Mouse (Mus musculus) midbrain, embryonic 12.5 days (tissue): ENCODE measurements around the gene Hdac9. TPM values are rescaled to one million over a fixed set of nuclear protein-coding genes. Genes with fewer than 3 reads are reported as not detected.
A peak's percentile ranks its signal among the peaks of the same experiment; 100 is the strongest.

Experiments
- ATAC-seq: fragments of 200-750 bp; cut with Nextera tagmentation; 2 replicates; pipeline ENCODE4 v1.8.0; 2017; ENCODE audit warnings: low read depth, moderate TSS enrichment, moderate library complexity; ENCODE audit not compliant: low FRiP score
- H3K27ac ChIP-seq: fragments of 300-500 bp; sonication (generic); replicated peaks from 2 replicates; pipeline ENCODE4 v1.5.1; 2016; ENCODE audit warnings: mild to moderate bottlenecking
- H3K27me3 ChIP-seq: fragments of 300-500 bp; sonication (generic); 2 replicates; pipeline ENCODE4 v1.6.1; 2016; ENCODE audit warnings: mild to moderate bottlenecking
- H3K36me3 ChIP-seq: fragments of 300-500 bp; sonication (generic); 2 replicates; pipeline ENCODE4 v1.6.1; 2016
- H3K4me1 ChIP-seq: fragments of 300-500 bp; sonication (generic); 2 replicates; pipeline ENCODE4 v1.6.1; 2016
- H3K4me2 ChIP-seq: fragments of 300-500 bp; sonication (generic); replicated peaks from 2 replicates; pipeline ENCODE4 v1.6.1; 2016; ENCODE audit warnings: mild to moderate bottlenecking, moderate library complexity
- H3K4me3 ChIP-seq: fragments of 300-500 bp; sonication (generic); 2 replicates; pipeline ENCODE4 v1.5.1; 2016; ENCODE audit warnings: mild to moderate bottlenecking
- H3K9ac ChIP-seq: fragments of 300-500 bp; sonication (generic); replicated peaks from 2 replicates; pipeline ENCODE4 v1.6.1; 2016; ENCODE audit warnings: mild to moderate bottlenecking, moderate library complexity
- H3K9me3 ChIP-seq: fragments of 300-500 bp; sonication (generic); 2 replicates; pipeline ENCODE4 v1.6.1; 2016; ENCODE audit warnings: mild to moderate bottlenecking
- WGBS: fragments of 180-500 bp; shearing (Covaris S2); methylation state at CpG from one replicate; pipeline ENCODE4 v1.1.7; 2016; 5-methylcytosine and 5-hydroxymethylcytosine counted together
- polyA plus RNA-seq: library from polyadenylated mRNA; unstranded; fragments of >200 nt; fragmentation: Nextera tagmentation; extraction: Ambion mirVana; gene quantifications from 2 replicates; pipeline ENCODE4 v1.2.1, GENCODE M21; 2016

Hdac9 gene
- polyA plus RNA-seq, 1 experiment from 2014 or later = 14.4 TPM

DNA sequence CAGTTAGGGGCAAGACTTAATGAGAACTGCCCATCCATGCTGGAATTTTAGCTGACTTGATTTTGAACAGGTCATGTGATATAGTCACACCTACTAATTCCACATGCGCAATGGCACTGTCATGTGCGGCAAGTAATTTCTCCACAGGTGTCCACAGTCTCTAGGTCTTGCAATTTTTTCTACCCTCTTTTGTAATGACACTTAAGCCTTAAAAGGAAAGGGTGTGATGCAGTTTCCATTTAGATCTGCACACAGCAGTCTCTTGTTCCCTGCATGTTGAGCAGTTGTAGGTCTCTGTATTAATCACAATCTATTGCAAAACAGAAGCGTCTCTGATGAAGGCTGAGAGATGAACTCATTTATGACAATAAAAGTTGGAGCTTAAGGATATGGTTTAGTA, 234.2 kb downstream of the Hdac9 start:
- H3K9me3 ChIP-seq = no peaks in the 10 kb centered on the region
- no peak overlapping the region for H3K9ac ChIP-seq
- H3K27ac ChIP-seq = no peak overlapping the region
- 95% methylated on average over 3 of the region's 3 CpGs for whole genome bisulfite sequencing
- no peak overlapping the region for H3K4me2 ChIP-seq
- ATAC-seq = no peak
- no peaks in the 10 kb centered on the region; the same call in 1 of the 2 replicates for H3K4me1 ChIP-seq
- no peaks in the 10 kb centered on the region for H3K36me3 ChIP-seq
- no peak overlapping the region for H3K4me3 ChIP-seq
- no peaks in the 10 kb centered on the region for H3K27me3 ChIP-seq

DNA sequence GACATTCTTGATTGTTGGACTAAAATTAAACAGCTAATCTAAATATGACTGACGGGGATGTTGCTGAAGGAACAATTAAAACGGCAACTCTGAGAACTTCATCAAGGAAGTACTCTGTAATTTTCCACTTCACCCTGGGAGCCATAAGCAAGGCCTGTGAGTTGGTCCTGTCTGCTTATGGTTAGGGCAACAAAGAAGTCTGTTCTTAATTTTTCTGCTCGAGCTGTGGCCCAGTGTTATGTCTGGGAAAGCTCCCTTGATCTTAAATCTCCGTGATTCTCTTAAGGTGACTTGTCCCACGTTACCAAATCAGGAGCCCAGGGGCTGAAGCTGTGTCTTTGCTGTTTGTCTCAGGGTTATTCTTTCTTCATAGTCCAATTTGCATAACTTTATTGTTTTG, 236.3 kb downstream of the Hdac9 start:
- Histone ChIP-seq H3K27ac (no peak overlapping the region), H3K9me3 (no peaks in the 10 kb centered on the region), H3K9ac (no peak overlapping the region), H3K36me3 (no peaks in the 10 kb centered on the region), H3K4me3 (no peak overlapping the region), H3K4me1 (peaks cover under 1% of the 10 kb centered on the region; the same call in 1 of the 2 replicates), H3K4me2 (no peak overlapping the region), H3K27me3 (no peaks in the 10 kb centered on the region)
- no peak for ATAC-seq
- 48% methylated on average over 5 of the region's 5 CpGs for WGBS

DNA sequence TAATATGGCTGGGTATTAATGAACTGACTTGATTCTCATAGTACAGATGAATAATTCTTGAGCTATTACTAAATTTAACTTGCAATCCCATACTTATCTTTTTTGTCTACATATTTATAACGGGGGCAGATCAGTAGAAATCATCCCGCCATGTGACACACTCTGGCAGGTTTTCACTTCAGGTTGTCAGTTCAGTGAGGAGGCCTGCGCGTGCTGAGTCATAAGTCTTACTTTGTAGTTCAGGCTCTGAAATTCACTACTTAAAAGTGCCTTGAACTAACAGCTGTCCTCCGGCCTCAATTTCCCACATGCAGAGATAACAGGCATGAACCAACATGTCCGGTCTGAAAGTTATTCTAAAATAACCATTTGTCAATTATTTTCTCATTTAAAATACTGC, 239.8 kb downstream of the Hdac9 start:
- no peak for ATAC-seq
- WGBS = 85% methylated on average over 6 of the region's 6 CpGs
- Histone ChIP-seq H3K4me3 (no peak overlapping the region), H3K4me2 (no peak overlapping the region), H3K36me3 (no peaks in the 10 kb centered on the region), H3K4me1 (peaks cover 2% of the 10 kb centered on the region; the same call in 1 of the 2 replicates), H3K27ac (no peak overlapping the region), H3K9ac (no peak overlapping the region), H3K9me3 (no peaks in the 10 kb centered on the region), H3K27me3 (no peaks in the 10 kb centered on the region)

DNA sequence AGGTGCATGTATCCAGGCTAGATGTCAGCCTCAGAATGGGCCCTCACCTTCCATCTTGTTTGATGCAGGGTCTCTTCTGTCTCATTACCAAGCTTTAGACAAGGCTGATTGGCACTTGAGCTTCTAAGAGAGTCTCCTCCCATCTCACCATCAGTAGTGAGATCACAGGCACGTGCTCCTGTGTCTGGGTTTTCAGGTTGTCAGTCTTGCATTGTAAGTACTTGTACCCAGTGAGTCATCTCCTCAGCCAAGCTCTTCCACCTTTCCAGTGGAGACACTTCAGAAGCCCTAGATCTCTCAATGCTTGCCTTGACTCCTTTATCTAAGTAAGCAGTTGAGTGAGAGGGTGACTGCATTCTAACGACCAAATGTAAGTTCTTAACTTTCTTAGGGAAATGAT, 242.7 kb downstream of the Hdac9 start:
- H3K9ac ChIP-seq = no peak overlapping the region
- ATAC-seq = no peak
- H3K27ac ChIP-seq = no peak overlapping the region
- H3K27me3 ChIP-seq = no peaks in the 10 kb centered on the region
- 0 out of 2 replicates have a peak, but pooled peaks cover 2% of the 10 kb centered on the region for H3K4me1 ChIP-seq
- H3K9me3 ChIP-seq = no peaks in the 10 kb centered on the region
- H3K4me2 ChIP-seq = no peak overlapping the region
- WGBS = 68% methylated on average over 2 of the region's 2 CpGs
- no peak overlapping the region for H3K4me3 ChIP-seq
- no peaks in the 10 kb centered on the region for H3K36me3 ChIP-seq

DNA sequence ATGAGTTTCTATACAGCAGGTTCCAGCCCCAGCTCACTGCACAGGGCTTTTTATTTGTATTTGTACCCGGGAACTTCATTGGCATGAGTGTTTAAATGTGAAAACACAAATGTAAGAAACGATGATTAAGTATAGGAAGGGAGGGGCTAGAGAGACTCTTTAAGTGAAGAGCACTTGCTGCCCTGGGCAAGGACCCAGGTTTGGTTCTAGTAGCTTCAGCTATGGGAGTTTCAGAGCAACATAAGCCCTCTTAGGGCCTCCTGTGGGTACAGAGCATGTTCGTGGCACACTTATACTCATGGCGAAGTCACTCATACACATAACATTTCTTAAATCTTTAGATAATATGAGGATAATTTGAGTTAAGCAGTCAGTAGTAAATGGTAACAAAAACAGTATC, 243.4 kb downstream of the Hdac9 start:
- Histone ChIP-seq H3K4me2 (no peak overlapping the region), H3K9me3 (no peaks in the 10 kb centered on the region), H3K27ac (no peak overlapping the region), H3K27me3 (no peaks in the 10 kb centered on the region), H3K4me1 (0 out of 2 replicates have a peak, but pooled peaks cover 2% of the 10 kb centered on the region), H3K4me3 (no peak overlapping the region), H3K36me3 (no peaks in the 10 kb centered on the region), H3K9ac (no peak overlapping the region)
- WGBS = 89% methylated on average over 4 of the region's 4 CpGs
- no peak for ATAC-seq

DNA sequence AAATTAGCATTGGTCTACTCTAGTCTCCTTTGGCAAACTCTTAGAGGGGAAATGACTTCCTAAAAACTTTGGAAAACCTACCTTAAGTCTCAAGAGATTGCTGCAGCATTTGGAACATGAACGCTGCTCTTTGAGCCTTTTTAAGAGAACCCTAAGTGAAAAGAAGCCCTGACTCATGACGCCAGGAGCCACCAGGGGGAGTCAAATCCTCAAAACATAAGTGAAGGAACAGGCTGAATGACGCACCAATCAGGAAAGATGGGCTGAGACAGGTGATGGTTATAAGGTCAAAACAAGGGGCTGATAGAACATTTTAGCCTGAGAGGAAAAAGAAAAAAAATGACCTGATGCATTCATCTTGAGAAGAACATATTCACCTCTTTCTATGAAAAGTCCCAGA, 252.1 kb downstream of the Hdac9 start:
- Histone ChIP-seq H3K9ac (no peak overlapping the region), H3K36me3 (no peaks in the 10 kb centered on the region), H3K9me3 (no peaks in the 10 kb centered on the region), H3K27me3 (no peaks in the 10 kb centered on the region), H3K4me2 (no peak overlapping the region), H3K27ac (no peak overlapping the region), H3K4me3 (no peak overlapping the region), H3K4me1 (no peaks in the 10 kb centered on the region)
- 11% methylated on average over 3 of the region's 3 CpGs for WGBS
- ATAC-seq = peak; percentile 60; the same call in 1 of the 2 replicates

DNA sequence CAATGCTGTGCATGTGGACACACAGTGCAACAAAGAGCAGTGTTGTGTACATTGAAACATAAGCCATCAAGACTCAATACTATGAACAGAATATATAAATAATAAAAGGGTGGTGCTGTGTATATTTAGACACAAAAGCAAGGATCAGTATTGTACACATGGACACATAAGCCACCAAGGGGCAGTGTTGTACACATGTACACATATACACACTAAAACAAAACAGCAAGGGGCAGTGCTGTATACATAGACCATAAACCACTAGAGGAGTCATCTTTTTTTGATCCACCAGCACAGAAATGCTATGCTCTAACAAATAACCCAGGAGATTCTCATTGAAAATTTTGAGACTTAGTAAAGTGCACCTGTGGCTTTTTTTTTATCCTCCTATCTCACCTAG, 255.5 kb downstream of the Hdac9 start:
- H3K4me3 ChIP-seq = no peak overlapping the region
- no peak for ATAC-seq
- no peak overlapping the region for H3K4me2 ChIP-seq
- no peak overlapping the region for H3K27ac ChIP-seq
- H3K9me3 ChIP-seq = no peaks in the 10 kb centered on the region
- no peaks in the 10 kb centered on the region for H3K27me3 ChIP-seq
- H3K4me1 ChIP-seq = no peaks in the 10 kb centered on the region
- no peaks in the 10 kb centered on the region for H3K36me3 ChIP-seq
- H3K9ac ChIP-seq = no peak overlapping the region

DNA sequence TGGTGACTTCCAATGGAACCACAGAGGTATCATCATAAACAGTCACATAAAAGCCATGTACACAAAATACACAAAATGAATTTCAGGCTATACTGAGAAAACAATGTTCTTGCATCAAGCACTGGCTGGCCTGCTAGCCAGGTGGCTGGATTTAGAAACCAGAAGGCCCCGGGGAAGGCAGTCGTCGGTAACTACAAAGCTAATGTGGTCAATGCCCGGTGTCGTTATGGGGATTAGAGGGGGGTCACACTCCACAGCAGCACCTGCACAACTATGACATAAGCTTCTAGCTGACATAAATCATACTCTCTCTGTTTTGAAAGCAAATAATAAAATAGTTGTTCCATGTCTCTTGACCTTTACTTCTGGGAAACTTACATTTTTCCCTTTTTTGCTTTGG, 256.9 kb downstream of the Hdac9 start:
- no peak for ATAC-seq
- Histone ChIP-seq H3K4me2 (no peak overlapping the region), H3K4me3 (no peak overlapping the region), H3K27ac (no peak overlapping the region), H3K9ac (no peak overlapping the region), H3K9me3 (no peaks in the 10 kb centered on the region), H3K4me1 (no peaks in the 10 kb centered on the region), H3K27me3 (no peaks in the 10 kb centered on the region), H3K36me3 (no peaks in the 10 kb centered on the region)
- 39% methylated on average over 5 of the region's 5 CpGs for WGBS

DNA sequence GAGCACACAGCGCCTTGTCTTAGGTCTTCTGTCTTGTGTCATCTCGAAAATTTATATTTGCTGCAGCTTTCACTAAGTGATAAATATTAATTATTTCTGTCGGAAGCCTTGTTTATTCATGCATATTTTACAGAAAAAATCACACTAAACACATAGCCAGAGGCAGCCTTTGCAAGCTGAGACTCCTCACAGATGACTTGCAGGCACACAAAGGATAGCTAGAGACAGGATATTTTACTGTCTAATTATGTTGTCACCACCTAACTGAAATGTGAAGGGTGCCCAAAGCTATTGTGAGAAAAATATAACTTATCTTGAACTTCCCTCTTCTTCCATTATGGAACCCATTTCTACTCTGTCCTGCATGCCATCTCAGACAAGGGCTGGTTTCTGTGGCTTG, 258.3 kb downstream of the Hdac9 start:
- H3K9me3 ChIP-seq = no peaks in the 10 kb centered on the region
- H3K27ac ChIP-seq = no peak overlapping the region
- H3K9ac ChIP-seq = no peak overlapping the region
- H3K4me1 ChIP-seq = no peaks in the 10 kb centered on the region
- ATAC-seq = no peak
- H3K4me2 ChIP-seq = no peak overlapping the region
- WGBS = 71% methylated on average over 3 of the region's 3 CpGs
- no peaks in the 10 kb centered on the region for H3K36me3 ChIP-seq
- no peaks in the 10 kb centered on the region for H3K27me3 ChIP-seq
- no peak overlapping the region for H3K4me3 ChIP-seq

DNA sequence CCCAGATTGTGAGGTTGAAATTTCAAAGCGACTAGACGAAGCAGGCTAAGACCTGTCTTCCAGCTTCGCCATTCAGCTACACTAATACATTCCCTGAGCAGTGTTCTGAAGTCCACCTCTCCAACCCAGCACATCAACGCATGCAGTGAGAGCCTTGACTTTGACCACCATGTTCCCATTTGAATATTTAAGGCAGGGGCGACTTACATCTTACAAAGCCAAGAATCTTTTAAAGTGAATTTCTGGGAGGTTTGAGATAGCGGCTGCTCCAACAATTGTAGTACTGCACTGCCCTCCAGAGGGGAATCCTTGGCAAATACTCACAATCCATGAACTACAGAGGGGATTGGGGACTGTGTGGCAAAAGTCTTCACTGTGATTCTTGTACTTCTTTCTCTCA, 258.8 kb downstream of the Hdac9 start:
- WGBS = 33% methylated on average over 6 of the region's 6 CpGs
- H3K9ac ChIP-seq = no peak overlapping the region
- H3K36me3 ChIP-seq = no peaks in the 10 kb centered on the region

DNA sequence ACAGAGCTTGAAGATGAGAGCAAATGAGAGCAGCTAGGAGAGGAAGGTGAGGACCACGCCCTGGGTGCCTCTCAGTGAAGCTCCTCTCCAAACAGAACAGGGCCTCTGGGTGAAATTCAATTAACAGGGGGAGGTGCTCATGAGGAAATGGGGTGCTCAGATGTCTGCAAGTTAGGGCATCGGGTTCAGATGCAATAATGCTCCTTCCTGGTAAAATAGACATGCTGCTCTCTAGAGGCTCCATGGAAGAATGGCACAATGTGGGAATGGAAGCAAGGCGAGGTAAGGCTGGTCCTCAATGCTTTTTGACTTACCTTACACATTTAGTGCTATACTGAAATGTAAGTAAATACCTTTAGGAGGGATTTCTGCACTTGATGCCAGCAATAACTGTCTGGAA, 263.3 kb downstream of the Hdac9 start:
- Histone ChIP-seq H3K4me2 (no peak overlapping the region), H3K9ac (no peak overlapping the region), H3K27ac (no peak overlapping the region), H3K4me1 (no peaks in the 10 kb centered on the region), H3K4me3 (no peak overlapping the region), H3K36me3 (no peaks in the 10 kb centered on the region), H3K9me3 (no peaks in the 10 kb centered on the region), H3K27me3 (no peaks in the 10 kb centered on the region)
- ATAC-seq = no peak
- WGBS = 27% methylated on average over 3 of the region's 3 CpGs

More for the DNA sequence above, 258.8 kb downstream of the Hdac9 start:
- H3K27ac ChIP-seq = no peak overlapping the region
- no peaks in the 10 kb centered on the region for H3K4me1 ChIP-seq
- no peaks in the 10 kb centered on the region for H3K27me3 ChIP-seq
- no peak overlapping the region for H3K4me3 ChIP-seq
- peak; percentile 76; the same call in 1 of the 2 replicates for ATAC-seq
- H3K4me2 ChIP-seq = 0 out of 2 replicates have a peak overlapping the region, but pooled peaks have one; percentile 32
- no peaks in the 10 kb centered on the region for H3K9me3 ChIP-seq

DNA sequence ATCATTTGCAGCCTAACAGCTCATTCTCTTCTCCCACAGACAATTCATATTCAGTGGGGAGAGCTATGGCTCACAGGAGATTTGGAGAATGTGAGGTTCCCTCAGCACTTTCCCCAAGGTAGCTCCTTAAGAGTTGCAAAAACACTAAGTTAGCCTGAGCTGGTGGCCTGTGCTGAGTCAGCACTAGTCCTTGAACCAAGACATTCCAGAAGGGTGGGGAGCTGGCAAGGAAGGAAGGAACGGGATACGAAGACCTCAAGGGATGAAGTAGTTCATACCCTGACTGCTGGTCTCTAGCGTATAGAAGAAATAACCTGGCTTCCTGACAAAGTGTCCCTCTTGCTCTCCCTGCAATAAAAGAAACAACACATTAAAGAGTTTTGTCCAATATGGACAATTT, 268.1 kb downstream of the Hdac9 start:
- no peak for ATAC-seq
- Histone ChIP-seq H3K27ac (no peak overlapping the region), H3K4me3 (no peak overlapping the region), H3K36me3 (no peaks in the 10 kb centered on the region), H3K4me1 (no peaks in the 10 kb centered on the region), H3K9me3 (no peaks in the 10 kb centered on the region), H3K9ac (no peak overlapping the region), H3K4me2 (no peak overlapping the region), H3K27me3 (no peaks in the 10 kb centered on the region)
- 84% methylated on average over 3 of the region's 3 CpGs for WGBS

DNA sequence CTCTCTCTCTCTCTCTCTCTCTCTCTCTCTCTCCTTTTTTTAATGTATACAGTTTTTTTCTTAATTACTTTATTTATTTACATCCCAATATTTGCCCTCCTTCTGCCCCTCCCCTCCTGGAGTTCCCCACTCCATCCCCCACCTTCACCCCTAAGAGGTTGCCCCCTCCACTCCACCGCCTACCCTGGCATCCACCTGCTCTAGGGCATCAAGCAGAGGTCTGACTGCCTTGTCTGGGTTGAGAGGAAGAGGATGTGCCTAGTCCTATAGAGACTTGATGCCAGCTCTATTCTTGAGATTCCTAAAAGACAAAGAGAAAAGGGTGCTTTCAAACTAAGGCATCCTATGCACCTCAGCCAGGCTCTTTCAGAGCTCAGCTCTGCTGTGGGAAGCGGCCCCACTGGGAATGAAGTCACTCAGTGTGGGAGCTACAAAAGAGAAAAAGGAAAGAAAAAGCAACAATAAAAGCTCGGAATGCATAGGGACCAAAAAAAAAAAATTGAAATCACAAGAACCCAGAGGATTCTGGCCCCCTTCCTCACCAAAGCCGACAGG, 275.1 kb downstream of the Hdac9 start:
- no peak overlapping the region for H3K4me2 ChIP-seq
- ATAC-seq = no peak
- H3K27ac ChIP-seq = no peak overlapping the region
- H3K9ac ChIP-seq = no peak overlapping the region
- no peaks in the 10 kb centered on the region for H3K36me3 ChIP-seq
- no peaks in the 10 kb centered on the region for H3K27me3 ChIP-seq
- 74% methylated on average over 4 of the region's 4 CpGs for WGBS
- H3K4me3 ChIP-seq = no peak overlapping the region
- 0 out of 2 replicates have a peak, but pooled peaks cover 6% of the 10 kb centered on the region for H3K4me1 ChIP-seq
- no peaks in the 10 kb centered on the region for H3K9me3 ChIP-seq
